Mouse (Mus musculus) brown adipose tissue, adult 24 weeks (tissue): ENCODE measurements around the gene Zfp639. TPM values are rescaled to one million over a fixed set of nuclear protein-coding genes. Genes with fewer than 3 reads are reported as not detected.
A peak's percentile ranks its signal among the peaks of the same experiment; 100 is the strongest.

Experiments
- H3K27ac ChIP-seq: fragments of 200-500 bp; replicated peaks from 2 replicates; pipeline ENCODE4 v1.5.1; 2012; ENCODE audit warnings: low read depth, mild to moderate bottlenecking, low read length
- H3K4me1 ChIP-seq: fragments of 200-500 bp; 2 replicates; pipeline ENCODE4 v1.6.1; 2012; ENCODE audit warnings: low read length, mixed read lengths; ENCODE audit not compliant: control insufficient read depth, insufficient read depth, insufficient read length
- H3K4me3 ChIP-seq: fragments of 200-500 bp; 2 replicates; pipeline ENCODE4 v1.5.1; 2012; ENCODE audit warnings: low read depth, mild to moderate bottlenecking, low read length, moderate library complexity; ENCODE audit not compliant: insufficient read depth
- polyA plus RNA-seq: library from polyadenylated mRNA; stranded (reverse); fragments of >200 nt; gene quantifications from 2 replicates; pipeline ENCODE4 v1.2.4, GENCODE M21; 2012; ENCODE audit not compliant: missing spikeins, insufficient read depth, insufficient read length

Gene Zfp639
- polyA plus RNA-seq, 1 experiment = 28.5 TPM

DNA sequence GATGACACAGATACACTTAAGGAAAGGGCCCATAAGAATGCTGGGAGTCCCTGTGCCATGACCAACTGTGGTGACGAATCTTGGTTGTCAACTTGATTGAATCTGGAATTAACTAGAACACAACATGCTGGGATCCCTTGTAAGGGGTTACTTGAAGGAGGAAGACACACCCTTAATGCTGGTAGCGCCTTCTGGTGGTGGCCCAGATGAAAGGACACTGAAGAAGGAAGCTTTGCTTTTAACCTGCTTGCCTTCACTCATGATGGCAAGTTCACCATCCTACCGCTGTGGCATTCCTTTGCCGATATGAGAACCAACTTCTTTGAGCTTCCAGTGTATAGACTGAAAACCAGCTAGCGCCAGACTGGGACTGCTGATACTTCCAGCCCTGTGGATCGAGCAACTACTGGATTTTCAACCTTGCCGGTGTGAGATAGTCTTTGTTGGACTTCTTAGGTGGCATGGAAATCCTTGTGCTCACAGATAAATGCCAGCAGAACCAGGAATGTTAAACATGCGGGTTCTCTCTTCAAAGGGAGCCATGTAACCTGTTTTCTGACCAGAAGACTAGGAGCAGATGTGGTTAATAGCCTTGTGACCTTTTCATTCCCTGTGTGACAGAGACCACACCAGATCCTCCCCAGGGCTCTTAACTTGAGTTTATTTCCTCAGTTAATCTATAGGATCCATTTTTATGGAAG lies 15.5 kb upstream of the Zfp639 start:
- Histone ChIP-seq H3K27ac (no peak overlapping the region), H3K4me3 (no peak overlapping the region), H3K4me1 (no peaks in the 10 kb centered on the region)

DNA sequence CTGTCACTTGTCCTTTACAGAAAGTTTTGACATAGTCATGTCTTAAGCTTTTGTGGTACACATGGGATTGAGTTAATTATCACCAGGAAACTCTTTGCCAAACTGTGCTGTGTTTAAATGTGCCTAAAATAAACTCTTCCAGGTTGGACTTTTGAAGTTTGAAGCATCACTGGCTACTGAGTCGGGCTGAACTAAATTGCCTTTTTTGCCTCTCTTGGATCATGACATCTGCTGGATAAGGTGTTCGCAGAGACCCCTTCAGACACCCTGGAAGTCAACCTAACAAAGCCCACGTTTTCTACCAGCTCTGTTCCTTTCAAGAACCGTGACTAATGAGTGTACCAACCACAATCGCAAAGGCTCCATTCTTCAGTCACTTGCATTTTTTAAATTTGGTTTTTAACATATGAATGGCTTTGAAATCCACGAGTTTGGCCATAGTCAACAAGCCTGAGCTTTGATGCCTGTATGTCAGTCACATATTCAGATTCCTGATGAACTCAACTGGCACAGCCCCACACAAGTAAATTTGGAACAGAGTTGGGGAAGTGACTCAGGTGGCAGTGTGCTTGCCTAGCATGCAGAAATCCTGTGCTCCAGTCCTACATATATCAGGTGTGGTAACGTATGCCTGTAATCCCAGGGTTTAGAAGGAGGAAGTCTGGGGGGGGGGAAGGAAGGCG lies 14.8 kb upstream of the Zfp639 start:
- no peak overlapping the region for H3K4me3 ChIP-seq
- H3K27ac ChIP-seq = no peak overlapping the region
- H3K4me1 ChIP-seq = no peaks in the 10 kb centered on the region

DNA sequence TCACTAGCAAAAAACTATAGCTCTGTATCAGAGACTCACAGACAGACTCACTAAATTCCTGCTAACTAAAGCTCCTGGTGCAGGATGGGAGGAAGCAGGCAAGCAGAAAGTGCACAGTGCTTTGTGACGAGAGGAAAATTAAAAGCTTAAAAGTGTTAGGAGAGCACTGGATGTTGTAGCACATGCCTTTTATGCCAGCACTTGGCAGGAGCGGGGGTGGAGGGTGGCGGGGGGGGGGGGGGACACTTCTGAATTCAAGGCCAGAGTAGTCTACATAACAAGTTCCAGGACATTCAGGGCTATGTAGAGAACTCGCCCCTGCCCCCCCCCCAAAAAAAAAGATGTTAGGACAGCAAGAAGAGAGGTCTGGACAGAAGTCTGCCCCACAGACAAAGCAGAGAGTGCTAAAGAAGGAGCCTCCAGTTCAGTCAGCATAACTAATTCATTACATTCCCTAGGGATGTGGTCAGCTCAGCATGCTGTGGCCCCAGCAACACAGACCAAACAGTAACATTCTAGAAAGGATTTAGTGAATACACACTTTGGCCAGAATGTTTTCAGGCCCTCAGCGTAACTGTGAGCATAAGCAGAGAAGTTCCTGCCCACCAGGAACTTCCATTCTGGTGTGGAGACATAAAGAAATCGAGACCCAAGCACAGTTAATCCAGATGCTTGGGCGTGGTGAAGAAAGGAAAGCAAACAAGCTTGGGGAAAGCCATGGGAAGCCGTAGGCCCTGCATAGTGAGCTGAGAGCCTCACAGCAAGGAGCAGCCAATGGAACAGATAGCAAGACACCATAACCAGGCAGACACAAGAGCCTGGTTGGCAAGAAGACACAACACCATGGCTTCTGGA lies 14.0 kb upstream of the Zfp639 start:
- Histone ChIP-seq H3K27ac (no peak overlapping the region), H3K4me3 (no peak overlapping the region), H3K4me1 (no peaks in the 10 kb centered on the region)

DNA sequence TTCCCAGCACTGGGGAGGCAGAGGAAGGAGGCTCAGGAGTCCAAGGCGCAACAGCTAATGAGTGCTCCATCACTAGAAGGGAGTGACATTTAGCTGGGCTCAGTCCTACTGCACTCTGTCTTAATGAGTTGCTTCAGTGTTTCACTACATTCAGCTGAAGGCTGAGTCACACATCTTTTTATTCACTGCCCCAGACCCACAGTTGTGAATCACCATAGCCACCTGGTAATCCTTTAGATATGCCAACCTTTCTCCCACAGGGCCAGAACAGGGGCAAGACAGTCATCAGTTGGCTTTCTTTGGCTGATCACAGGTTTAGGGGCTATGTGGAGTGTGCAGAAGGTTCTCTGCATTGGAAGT lies 13.4 kb upstream of the Zfp639 start:
- no peak overlapping the region for H3K27ac ChIP-seq
- H3K4me3 ChIP-seq = no peak overlapping the region

DNA sequence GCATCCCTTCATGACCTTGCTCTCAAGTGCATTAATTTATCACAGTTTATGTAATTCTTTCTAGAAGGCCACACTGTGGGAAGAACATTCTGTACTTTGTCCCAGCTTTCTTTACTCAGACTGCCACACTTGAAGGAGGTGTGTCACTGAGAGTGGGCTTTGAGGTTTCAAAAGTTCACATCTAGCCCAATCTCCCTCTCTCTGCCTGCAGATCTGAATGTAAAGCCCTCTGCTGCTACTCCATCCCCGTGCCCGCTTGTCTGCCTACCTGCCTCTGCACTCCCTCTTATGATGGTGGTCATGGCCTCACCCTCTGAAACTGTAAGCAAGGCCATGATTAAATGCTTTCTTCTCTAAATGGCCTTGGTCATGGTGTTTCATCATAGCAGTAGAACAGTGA lies 9.7 kb upstream of the Zfp639 start:
- Histone ChIP-seq H3K4me3 (no peak overlapping the region), H3K27ac (no peak overlapping the region), H3K4me1 (no peaks in the 10 kb centered on the region)

More for the DNA sequence above, 13.4 kb upstream of the Zfp639 start:
- H3K4me1 ChIP-seq = no peaks in the 10 kb centered on the region

DNA sequence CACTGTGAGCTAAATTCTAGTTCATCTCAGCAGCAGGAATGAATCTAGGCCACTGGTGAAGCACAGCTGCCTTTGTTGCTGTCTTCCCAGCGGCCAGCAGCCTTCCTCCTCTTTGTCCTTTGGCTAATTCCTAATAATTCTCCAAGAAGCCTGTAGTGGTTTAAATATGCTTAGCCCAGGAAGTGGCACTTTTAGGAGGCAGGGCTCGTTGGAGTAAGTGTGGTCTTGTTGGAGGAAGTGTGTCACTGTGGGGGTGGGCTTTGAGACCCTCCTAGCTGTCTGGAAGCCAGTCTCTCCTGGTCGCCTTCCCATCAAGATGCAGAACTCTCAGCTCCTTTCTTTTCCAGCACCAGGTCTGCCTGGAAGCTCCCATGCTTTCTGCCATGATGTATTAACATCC lies 4.2 kb upstream of the Zfp639 start:
- no peaks in the 10 kb centered on the region for H3K4me1 ChIP-seq
- H3K27ac ChIP-seq = no peak overlapping the region
- H3K4me3 ChIP-seq = no peak overlapping the region

DNA sequence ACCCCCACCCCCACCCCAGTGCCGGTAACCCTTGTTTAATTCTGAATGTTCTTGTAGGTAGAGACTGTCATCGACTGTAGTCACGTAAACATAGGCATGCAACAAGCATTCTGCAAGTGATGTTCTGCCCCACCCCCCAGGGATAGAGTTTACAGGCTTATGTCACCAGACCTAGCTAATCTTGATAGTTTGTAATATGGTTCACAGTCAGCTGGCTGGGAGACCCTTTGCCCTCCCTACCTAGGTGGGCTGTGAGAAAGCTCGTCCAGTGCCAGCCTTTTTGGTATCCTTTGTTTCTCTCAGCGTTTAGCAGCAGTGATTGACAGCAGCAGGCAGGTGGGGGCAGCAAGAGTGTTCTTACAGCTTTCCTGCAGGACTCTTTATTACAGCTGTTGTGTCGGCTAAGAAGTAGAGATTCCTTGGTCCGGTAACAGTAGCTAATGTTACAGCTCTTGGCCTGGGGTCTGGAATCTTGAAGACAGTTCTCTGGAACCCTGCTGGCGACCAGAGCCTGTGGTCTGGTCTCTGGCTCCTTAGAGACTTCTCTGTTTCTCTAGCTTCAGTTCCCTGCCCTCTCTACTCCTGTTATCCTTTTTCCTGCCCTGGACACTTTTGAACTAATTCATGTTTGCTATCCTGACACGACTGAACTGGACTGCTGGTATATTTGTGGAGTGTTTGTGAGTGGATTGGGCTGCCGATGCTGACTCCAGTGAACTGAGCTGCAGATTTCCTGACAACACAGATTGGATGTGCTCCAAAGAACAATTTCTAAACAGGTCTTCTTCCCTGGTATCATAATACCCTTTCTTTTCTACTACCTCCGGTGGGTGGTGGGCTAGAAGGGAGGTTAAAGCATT lies 3.5 kb upstream of the Zfp639 start:
- Histone ChIP-seq H3K27ac (no peak overlapping the region), H3K4me1 (peaks cover 2% of the 10 kb centered on the region; the same call in 1 of the 2 replicates), H3K4me3 (no peak overlapping the region)

DNA sequence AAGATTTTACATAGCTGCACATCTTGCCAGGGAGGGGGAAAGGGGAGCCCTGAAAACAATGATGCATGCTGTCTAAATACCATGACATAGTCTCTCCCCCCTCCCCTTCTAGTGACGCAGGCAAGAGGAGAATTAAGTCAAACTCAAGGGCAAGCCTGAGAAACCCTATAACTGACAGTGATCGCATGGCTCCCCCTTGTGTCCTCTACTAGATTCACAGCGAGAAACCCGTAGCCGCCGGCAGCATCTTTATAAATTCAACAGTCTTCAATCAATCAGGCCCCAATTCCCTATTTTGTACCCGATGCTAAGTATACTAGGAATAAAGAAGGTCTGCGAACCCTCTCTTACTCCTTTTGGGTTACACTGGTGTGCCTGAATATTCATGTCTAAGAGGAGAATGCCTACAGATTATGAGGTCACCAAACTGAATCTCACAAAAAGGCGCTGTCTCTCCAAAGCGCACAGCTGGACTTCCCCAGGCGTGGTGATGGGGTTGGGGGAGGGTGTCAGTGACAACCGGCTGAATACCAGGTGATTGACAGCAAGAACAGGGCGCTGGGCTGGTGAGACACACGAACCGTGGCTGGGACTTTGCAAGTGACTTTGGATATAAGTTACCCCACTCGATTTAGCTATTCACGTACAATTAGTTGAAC lies 1.3 kb upstream of the Zfp639 start:
- H3K4me3 ChIP-seq = no peak overlapping the region
- no peak overlapping the region for H3K27ac ChIP-seq
- H3K4me1 ChIP-seq = peaks cover 5% of the 10 kb centered on the region; the same call in 1 of the 2 replicates

DNA sequence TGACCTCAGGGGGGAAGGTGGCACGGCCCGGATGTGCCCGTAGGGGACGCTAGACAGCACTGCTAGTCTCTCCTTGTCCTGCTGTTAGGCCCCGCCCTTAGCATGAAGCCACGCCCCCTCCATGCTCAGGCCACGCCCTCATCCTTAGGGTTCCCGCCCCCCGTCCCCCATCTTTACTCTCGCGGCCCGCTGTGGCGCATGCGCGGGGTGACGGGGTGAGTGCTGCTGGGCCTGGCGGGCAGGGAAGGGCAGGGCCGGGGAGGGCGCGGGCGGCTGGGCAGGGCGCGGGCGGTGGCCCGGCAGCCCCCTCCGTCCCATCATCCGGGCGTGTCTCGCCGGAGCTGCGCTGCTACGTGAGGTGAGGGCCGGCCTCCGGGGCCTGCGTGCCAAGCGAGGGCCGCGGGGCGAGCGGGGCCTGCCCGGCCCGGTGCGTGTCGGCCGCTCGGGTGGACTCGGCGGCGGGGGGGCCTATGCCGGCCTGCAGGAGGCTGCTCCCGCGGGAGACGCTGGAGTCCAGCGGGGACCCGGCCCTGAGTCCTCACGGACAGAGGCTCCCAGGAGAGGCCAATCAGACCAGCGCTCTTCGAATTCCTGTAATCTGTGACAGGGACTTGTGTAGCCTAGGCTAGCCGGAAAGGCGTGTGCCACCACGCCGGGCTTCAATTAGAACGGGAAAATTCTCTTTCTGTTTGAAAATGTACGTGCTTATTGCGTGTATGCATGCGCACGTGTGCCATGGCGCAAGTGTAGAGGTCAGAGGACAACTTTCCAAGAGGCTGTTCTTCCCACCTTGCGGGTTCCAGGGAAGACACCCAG lies 524 bp downstream of the Zfp639 start:
- Histone ChIP-seq H3K4me3 (peak overlapping the region; percentile 77), H3K4me1 (peaks cover 5% of the 10 kb centered on the region; the same call in 1 of the 2 replicates), H3K27ac (peak overlapping the region; percentile 73)

DNA sequence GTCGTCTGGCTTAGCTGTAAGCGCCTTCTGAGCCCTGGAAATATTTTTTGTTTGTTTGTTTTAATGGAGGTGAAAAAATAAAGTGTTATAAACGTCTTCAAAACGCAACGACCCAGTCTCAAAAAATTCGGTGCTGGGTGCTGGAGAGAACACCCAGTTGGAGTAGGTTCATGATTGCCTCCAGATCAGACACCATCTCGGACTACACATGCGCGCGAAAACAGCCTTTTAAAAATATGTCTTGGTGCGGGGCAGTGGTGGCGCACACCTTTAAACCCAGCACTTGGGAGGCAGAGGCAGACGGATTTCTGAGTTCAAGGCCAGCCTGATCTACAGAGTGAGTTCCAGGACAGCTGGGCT lies 1.1 kb downstream of the Zfp639 start:
- Histone ChIP-seq H3K27ac (peak overlapping the region; percentile 73), H3K4me3 (peak overlapping the region; percentile 77), H3K4me1 (peaks cover 5% of the 10 kb centered on the region; the same call in 1 of the 2 replicates)

DNA sequence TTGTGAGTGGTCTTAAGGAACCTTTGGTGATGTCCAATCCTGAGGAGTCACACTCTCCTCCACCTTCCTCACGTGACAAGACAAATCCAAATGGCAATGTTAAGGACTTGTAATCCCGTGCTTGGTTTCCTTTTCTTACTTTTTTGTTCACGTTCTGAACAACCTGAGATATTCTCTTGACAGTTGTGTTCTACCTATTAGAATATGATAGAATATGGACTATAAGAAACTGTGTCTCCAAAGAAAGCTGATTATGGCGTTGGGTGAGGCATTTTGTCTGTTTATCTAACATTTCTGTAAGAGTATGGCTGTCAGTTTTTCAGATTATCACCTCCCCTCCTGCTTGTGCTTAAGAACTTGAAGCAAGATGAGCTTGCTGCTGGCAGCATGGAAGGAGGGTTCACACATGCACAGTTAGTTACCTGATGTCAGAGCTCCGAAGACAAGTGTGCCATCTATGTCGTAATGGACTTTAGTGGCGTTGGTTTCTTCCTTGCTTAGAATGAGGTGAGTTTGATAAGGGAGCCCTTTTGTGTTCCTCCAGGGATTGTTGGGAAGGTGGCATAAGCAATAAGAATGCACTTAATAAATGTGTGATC lies 2.7 kb downstream of the Zfp639 start:
- Histone ChIP-seq H3K27ac (no peak overlapping the region), H3K4me3 (no peak overlapping the region), H3K4me1 (peaks cover 5% of the 10 kb centered on the region; the same call in 1 of the 2 replicates)

DNA sequence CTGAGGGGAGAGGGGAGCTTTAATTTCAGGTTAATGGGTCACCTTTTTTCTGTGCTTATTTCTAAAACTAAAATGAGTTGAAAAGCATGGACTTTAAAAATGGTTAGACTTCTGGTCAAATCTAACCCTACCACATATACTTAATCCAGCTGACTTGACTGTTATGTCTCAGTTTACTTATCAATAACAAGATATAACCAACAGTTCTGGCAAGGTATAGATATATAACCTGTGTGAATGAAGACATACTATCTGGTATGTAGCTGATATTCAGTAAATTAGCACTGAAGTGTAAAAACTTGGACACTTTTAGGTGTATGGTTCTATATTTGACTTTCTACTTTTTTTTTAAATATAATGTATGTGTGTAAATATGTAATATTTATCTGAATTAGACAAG lies 3.5 kb downstream of the Zfp639 start:
- no peak overlapping the region for H3K4me3 ChIP-seq
- H3K4me1 ChIP-seq = peaks cover 5% of the 10 kb centered on the region; the same call in 1 of the 2 replicates
- no peak overlapping the region for H3K27ac ChIP-seq

DNA sequence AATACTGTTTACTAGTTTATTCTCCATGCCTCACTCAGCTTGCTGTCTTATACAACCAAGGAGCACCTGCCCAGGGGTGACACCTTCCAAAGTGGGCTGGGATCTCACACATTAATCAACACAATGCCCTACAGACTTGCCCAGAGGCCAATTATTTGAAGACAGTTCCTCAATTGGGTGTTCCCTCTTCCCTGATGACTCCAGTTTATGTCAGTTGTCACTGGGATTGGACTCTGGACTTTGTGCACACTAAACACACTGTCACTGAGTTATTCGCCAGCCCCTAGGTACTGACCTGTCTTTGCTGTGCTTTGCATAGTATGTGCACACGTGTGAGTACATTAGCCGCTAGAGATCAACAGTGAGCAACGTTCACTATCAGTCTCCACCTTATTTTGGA lies 17.1 kb downstream of the Zfp639 start:
- H3K27ac ChIP-seq = no peak overlapping the region
- no peaks in the 10 kb centered on the region for H3K4me1 ChIP-seq
- H3K4me3 ChIP-seq = no peak overlapping the region
